Mouse (Mus musculus) kidney, postnatal 25 days (tissue): ENCODE results near the gene Gm49384.

Experiments used
- DNase-seq, 2 experiments: peaks; one replicate each; pipeline ENCODE4 v3.0.0; 2021; ENCODE audit warnings: mixed read lengths in 2 of 2

Gene Gm49384

GRCm38 (mm10) chr12:69204052-69204833 lies at the start of gene Gm49384:
Gene Gm49384 (minus strand): TSS chr12:69204267.
- DNase-seq = no peak

GRCm38 (mm10) chr12:69253806-69254205 lies 49.7 kb upstream of the Gm49384 start:
- DNase-seq = no peak

GRCm38 (mm10) chr12:69250756-69251155 lies 46.7 kb upstream of the Gm49384 start:
- no peak for DNase-seq

GRCm38 (mm10) chr12:69249766-69250165 lies 45.7 kb upstream of the Gm49384 start:
- no peak for DNase-seq

- peak; percentile 63 to 86 for DNase-seq
These were observed 37.8 kb upstream of the Gm49384 start for GRCm38 (mm10) chr12:69241771-69242431.

GRCm38 (mm10) chr12:69241405-69241770 lies 37.3 kb upstream of the Gm49384 start:
- DNase-seq = no peak

- DNase-seq = no peak
These were observed 36.8 kb upstream of the Gm49384 start, which contains the start of gene Klhdc1 for GRCm38 (mm10) chr12:69240876-69241275. Gene Klhdc1 (plus strand): TSS chr12:69241176.

GRCm38 (mm10) chr12:69238284-69238683 lies 34.2 kb upstream of the Gm49384 start:
- no peak for DNase-seq

GRCm38 (mm10) chr12:69235782-69236181 lies 31.7 kb upstream of the Gm49384 start:
- no peak for DNase-seq

- no peak for DNase-seq
These were observed 25.2 kb upstream of the Gm49384 start for GRCm38 (mm10) chr12:69229251-69229650.

GRCm38 (mm10) chr12:69227776-69228466 lies 23.9 kb upstream of the Gm49384 start, which contains the start of gene Pole2:
Gene Pole2 (minus strand): TSS chr12:69228195.
- peak; percentile 89 to 91 for DNase-seq

GRCm38 (mm10) chr12:69220613-69221277 lies 16.7 kb upstream of the Gm49384 start:
- peak in 1 of 2 experiments; percentile 48 for DNase-seq

- DNase-seq = no peak
These were observed 12.5 kb upstream of the Gm49384 start for GRCm38 (mm10) chr12:69216587-69216986.

- no peak for DNase-seq
These were observed 11.1 kb upstream of the Gm49384 start for GRCm38 (mm10) chr12:69215000-69215785.

- DNase-seq = no peak
These were observed 10.3 kb upstream of the Gm49384 start for GRCm38 (mm10) chr12:69214393-69214792.

GRCm38 (mm10) chr12:69213186-69213777 lies 9.2 kb upstream of the Gm49384 start:
- no peak for DNase-seq

GRCm38 (mm10) chr12:69211057-69211456 lies 7.0 kb upstream of the Gm49384 start:
- peak in 1 of 2 experiments; percentile 38 for DNase-seq

- DNase-seq = no peak
These were observed 6.3 kb upstream of the Gm49384 start for GRCm38 (mm10) chr12:69210056-69210979.

- no peak for DNase-seq
These were observed 4.5 kb upstream of the Gm49384 start for GRCm38 (mm10) chr12:69208520-69208919.

- DNase-seq = no peak
These were observed 3.9 kb upstream of the Gm49384 start for GRCm38 (mm10) chr12:69207926-69208325.
